Mouse (Mus musculus) T-helper 1 cell (primary cell): ENCODE measurements at regions not wholly inside any gene's neighbourhood (a gene's known extent, or its start where the extent isn't known, plus 50 kb on each side); places are given as distances from the start of the nearest gene placed in this dataset.

Experiments
- in situ Hi-C: fragments of 300-600 bp; cut with MboI, MseI; formaldehyde crosslinking; loops from one replicate; pipeline ENCODE4 v1.15.1; 2025; ENCODE audit warnings: high pct_unique_total_duplicates

DNA sequence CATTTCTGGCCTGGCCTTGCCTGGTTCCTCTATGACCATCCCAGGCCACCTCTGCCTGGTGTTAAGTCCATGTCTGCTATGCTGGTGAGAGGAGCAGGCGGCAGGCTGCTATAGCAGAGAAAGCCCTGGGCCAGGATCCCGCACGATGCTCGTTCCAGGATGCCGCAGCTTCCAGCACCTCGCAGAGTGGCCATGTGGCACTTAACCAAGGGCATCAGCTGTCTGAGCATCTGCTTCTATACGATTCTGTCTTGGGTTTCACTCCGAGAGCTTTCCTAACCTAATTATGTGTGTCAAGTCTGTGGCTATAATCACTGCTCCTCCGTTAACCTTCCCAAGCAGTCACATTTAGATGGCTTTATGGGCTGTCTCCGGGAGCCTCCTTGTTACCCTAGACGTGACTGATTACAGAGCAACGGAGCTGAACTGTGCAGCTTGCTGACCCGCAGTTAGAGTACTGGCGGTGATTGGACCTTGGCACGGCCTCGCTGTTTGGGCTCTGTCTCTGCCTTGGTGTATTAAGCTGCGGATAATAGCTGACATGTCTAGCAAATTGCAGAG is 64.4 kb downstream of the Ackr3 start:
- in situ Hi-C loops, result no loop called here

GRCm38 (mm10) chr1:90268951-90269350 is 65.2 kb downstream of the Ackr3 start:
- in situ Hi-C loops, result no loop called here

GRCm38 (mm10) chr1:90269836-90270235 is 66.1 kb downstream of the Ackr3 start:
- in situ Hi-C loops, result no loop called here

DNA sequence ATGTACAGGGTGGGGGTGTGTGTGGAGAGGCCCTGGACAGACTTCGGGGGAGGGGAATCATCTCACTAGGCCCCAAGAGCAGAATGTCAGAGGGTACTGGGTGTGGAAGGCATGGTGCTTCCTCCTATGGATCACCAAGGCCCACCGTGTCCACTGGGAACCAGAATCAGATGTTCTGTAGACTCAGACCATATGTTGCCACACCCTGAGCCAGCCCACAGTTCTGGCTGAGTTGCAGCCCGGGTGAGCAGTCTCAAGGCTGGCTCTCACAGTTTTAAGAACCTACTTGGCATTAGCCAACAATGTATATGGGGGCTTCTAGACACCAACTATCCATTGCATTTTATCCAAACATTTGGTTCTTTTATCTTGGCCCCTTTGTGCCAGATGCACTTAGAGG is 67.5 kb downstream of the Ackr3 start:
- in situ Hi-C loops, result no loop called here

DNA sequence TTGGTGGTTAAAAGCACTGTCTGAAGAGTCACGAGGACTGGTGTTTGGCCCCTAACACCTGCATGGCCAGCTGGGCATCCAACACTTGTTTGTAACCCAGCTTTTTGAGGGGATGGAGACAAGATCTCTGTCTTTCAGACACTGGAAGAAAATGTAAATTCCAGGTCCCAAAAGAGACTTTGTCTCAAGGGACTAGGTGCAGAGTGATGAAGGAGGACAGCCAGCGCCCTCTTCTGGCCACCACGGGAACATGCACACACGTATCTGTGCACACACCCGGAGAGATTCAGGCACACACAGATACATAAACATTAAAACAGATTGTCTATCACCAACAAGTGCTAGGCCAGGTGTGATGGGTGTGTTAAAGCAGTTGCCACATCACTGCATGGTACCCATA is 68.6 kb downstream of the Ackr3 start:
- in situ Hi-C loops, result no loop called here

DNA sequence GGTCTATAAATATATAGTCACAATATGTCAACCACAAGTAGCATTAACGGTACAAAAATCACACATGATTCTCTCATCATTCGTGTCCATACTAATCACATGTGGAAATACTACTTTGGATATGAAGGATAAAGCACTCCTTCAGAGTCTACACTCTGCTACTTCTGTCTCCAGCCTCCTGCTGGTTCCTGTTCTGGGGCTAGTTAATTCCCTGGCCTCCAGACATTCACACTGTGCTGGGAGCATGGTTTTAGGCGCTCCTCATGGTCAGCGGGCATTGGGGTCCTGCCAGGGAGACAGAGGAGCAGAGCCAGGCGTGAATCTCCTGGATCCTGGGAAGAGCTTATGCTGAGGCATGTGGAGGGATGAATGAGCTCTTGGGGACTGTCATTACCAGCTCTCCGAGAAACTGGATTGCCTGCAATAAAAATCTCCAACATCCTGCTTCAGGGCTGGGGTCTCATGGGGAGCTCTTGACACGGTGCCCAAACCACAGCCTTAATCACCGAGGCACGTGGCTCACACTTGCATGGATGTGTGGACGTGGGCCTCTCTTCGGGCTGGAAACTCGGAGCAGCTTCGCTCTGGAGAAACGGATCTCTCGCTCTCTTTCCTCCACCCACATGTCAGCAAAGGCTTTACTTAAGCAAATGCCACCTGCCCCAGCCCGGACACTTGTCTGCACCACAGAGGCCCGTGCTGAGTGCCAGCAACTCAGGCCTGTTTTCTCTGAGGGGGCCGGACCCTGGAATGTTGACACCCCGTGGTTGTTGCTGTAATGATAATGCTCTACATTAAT is 69.2 kb downstream of the Ackr3 start:
- in situ Hi-C loops, result no loop called here

DNA sequence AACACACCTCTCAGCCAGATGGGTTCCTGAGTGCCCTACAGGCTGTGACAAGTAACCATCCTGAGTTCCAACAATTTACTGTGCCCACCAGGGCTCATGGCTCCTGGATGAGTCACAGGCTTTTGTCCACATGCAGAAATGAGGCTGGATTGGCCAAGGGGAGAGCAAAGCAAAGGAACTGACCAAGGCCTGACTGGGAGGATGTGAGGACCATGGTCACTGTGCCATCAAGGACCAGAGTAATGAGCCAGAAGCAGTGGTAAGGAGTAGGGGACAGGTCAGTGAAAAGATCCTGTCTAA is 69.8 kb downstream of the Ackr3 start:
- in situ Hi-C loops, result no loop called here

DNA sequence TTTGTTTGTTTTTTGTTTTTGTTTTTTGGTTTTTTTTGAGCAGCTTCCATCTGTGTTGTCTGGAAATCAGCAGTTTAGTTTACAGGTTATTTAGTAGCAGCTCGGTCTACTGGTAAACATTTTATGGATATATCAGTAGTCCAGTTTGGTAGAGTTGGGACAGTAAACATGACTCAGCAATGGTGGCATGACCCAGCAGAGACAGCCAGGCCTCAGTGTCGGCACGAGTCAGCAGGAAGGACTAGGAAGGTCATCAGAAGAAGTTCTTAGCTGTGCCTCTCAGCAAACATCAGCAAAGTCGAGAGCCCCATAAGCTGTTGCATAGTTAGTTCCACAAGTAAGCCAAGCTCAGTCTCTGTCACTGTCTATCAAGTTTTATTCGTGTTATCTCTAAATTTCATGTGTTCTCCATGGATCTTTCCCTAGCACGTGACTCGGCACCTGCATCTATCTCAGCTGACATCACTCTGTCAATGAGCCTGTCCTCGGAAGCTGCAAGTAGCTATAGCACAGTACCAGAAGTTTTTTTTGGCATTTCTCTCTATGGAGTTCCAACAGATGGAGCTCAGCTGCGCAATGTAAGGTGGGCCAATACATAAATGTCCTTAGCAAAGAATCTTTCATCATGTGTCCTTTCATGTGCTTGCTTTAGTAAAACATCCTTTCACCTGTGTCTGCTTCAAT is 71.3 kb downstream of the Ackr3 start:
- in situ Hi-C loops, result no loop called here

- in situ Hi-C loops, result no loop called here
These were observed 72.2 kb downstream of the Ackr3 start for GRCm38 (mm10) chr1:90275786-90276520.

- in situ Hi-C loops, result no loop called here
These were observed 73.9 kb downstream of the Ackr3 start for GRCm38 (mm10) chr1:90277486-90278255.

GRCm38 (mm10) chr1:90279066-90279839 is 75.5 kb downstream of the Ackr3 start:
- in situ Hi-C loops, result no loop called here

- in situ Hi-C loops, result no loop called here
These were observed 76.4 kb downstream of the Ackr3 start for GRCm38 (mm10) chr1:90280227-90280626.

GRCm38 (mm10) chr1:90281255-90281654 is 77.5 kb downstream of the Ackr3 start:
- in situ Hi-C loops, result no loop called here

- in situ Hi-C loops, result no loop called here
These were observed 78.2 kb downstream of the Ackr3 start for GRCm38 (mm10) chr1:90281956-90282355.

GRCm38 (mm10) chr1:90282367-90282766 is 78.6 kb downstream of the Ackr3 start:
- in situ Hi-C loops, result no loop called here

GRCm38 (mm10) chr1:90283176-90283775 is 79.5 kb downstream of the Ackr3 start:
- in situ Hi-C loops, result no loop called here

GRCm38 (mm10) chr1:90283912-90284636 is 80.3 kb downstream of the Ackr3 start:
- in situ Hi-C loops, result no loop called here

DNA sequence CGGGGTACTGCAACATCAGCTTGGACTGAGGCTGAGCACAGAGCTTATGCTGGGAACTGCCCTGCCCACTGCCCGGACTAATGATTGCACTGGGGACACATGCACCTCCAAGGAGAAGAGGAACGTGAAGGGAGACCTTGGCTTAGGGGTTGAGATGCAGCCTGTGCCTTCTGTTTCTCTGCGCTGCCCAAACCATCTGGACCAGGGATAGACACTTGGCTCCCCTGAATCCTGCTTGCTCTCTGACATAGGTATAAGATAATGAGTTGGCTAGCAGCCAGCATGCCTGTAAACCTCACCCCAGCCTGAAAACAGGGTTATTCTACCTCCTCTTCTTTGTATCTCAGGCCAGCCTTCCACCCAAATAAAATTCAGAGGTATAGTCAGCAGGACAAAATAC is 81.5 kb downstream of the Ackr3 start:
- in situ Hi-C loops, result no loop called here

DNA sequence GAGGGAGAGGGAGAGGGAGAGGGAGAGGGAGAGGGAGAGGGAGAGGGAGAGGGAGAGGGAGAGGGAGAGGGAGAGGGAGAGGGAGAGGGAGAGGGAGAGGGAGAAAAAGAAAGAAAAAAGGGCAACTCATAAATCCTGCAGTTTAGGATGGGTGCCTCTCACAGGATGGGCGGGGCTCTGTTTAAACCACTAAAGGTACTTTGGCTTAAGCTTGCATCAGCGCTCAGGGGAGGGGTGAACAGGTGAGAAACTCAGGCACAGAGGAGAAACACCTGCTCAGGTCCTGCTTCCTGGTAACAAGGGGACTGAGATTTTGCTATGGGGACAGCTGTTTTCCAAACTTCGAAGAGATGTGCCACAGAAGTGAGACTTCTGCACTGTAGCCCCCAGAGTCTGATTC is 83.5 kb downstream of the Ackr3 start:
- in situ Hi-C loops, result no loop called here
